Mouse (Mus musculus): ENCODE data around the gene Wdr63.
A peak's percentile ranks its signal among the peaks of the same experiment; 100 is the strongest.

The Wdr63 gene

DNA sequence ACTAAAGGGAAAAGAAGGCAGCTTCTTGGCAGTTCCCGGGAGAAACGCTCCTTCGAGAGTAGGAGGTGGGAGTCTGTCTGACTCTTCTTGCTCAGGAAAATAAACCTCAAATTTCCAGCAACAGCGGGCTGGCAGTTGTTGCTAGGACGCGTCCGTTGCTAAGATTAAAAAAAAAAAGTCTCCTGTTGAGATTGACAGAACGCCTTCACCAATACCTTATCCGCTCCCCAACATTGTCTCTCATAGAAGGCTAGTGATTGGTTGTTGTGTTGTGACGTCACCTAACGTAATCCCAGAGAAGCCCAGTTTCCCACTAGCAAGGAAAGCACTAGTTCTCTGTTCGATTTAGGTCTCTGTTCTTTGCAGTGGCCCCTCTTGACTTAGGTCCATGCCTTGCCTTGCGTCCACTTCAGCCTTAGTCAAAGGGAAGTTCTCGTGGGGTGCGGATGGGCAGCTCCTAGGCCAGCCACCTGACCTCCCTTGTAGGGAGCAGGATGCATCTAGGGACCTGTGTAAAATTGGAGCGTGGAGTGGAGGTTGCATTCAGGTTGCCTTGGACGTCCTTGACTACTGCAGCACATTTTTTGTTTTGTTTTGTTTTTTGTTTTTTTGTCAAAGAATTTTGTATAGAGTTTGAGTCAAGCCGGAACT, at the start of gene Wdr63:
Wdr63 (minus strand) TSS at position 210 of the 651 bp plus-strand sequence.
- peak; percentile 95 for DNase-seq (ENCODE audit: low spot score)

- DNase-seq (ENCODE audit: low spot score) = no peak
Measured at GRCm38 (mm10) chr3:146156811-146157210, 48.9 kb upstream of the Wdr63 start.

DNA sequence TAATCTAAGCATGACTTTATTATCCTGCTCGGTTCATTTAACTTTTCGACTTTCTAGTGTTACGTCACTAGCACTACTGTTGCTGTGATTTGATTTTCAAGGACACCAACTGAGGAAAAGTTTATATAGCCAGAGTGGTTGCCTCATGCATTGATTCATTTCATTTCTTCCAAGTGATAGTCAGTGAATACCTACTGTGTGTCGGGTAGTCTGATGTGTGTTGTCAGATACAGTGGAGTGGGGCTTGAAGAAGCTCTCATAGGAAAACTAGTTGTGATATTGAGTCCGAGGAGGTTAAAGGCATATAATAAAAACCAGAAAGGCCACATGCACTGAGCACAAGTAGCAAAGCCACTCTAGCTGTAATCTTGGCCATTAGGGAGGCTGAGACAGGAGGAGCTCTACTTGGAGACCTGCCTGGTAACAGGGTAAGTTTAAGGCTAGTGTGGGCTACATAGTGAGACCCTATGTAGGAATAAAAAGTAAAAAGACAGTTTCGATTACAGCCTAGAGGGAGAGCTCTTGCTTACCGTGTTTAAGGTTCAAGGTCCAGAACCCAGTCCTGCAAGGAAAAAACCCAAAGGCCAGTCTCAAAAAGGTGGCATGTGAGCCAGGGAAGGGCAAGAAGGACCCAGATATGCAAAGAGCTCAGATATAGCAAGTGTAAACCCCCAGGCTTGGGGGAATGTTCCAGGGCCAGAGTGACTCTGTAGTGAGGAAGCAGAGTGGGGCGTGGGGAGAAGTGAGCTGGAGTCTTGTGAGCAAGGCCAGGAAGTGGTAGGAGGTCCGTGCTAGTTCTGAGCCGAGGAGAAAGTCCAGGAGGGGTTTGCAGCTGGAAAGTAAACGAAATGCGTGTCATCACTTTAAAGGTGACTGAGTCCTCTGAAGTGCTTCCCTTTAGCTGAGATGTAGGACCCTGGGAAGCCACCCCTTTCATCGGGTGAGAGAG, 48.0 kb upstream of the Wdr63 start:
- no peak for DNase-seq (ENCODE audit: low spot score)

DNA sequence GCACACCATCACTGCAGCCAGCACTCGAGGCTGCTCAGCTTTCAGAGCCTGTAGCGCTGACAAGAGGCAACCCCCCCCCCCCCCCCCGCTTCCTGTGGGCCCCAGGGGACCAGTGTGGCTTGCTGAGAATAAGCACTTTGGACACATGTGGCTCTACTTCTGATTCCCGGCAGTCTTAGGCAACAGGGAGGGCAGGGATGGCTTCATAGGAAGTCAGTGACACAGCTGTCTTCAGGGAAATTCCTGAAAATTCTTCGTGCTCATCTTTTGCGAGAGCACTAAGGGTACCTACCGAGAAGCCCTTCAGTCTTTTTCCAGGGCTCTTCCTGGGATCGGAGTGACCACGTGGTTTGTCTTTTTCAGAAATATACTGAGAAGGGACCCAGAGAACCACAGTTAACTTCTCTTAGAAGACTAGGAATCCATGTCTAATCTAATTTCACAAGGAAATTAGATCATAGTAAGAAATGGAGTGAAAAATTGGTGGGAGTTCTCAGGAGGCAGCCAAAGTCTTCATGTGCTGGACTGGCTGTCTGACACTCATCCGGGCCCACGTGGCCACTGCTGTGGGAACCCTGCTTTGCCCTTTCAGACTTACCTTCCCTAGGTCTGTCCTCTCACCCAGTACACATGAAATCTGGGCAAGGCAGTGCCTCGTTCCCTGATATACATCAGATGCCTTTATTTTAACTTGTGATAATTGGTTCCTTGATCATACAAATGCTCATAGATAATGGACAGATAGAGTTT, 46.1 kb upstream of the Wdr63 start:
- peak; percentile 41 for DNase-seq (ENCODE audit: low spot score)

DNA sequence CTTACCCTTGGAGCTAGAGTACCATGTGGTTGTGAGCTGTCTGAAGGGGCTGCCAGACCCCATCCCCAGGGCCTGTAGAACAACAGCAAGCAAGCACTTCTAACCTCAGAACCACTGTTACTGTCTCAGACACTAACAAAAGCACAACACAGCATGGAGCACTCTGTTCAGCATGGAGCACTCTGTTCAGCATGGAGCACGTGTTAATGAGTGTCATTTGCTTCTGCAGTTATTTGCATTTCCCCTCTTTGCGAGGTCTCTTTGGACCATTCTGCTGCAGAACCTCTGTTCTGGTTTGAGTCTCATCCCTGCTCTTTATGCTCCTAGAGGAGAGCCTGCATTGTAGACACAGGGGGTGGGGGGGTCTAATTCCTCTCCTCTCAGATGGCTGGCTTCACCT, 45.0 kb upstream of the Wdr63 start:
- DNase-seq (ENCODE audit: low spot score) = no peak

DNA sequence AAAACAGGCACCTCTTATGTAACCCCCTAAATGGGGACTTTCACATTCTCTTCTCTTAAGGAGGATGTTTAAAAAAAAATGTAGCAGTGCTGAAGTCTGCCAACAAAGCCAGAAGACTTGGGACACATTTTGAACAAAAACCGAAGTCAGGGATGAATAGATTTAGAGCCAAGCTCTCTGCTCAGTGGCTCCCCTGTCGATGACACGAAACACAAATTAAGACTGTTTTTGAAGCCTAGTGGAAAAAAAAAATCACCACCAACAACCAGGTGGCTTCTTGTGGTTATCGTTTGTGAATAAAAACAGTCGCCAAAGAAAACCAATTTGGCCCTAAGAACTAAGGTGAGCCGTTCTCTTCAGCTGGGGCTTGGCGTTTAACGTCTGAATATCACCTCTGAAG, 44.4 kb upstream of the Wdr63 start:
- no peak for DNase-seq (ENCODE audit: low spot score)

DNA sequence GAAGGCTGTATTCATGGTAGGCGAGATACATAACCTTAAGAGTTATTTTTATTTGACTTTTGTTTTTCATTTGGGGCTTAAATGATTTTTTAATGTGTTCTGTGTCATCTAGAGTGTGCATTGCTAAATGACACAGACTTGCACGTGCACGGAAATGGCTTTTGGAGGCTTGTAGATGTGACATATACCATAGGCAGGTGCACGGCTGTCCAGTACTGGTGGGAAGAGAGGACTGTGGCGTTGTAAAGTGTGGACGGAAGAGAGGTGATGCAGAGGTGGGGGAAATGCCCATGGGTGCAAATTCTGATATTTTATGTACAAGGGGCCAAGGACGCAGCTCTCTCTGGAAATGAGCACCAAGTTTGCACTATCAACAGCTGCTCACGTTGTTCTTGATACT, 43.8 kb upstream of the Wdr63 start:
- DNase-seq (ENCODE audit: low spot score) = no peak

GRCm38 (mm10) chr3:146151328-146151727, 43.4 kb upstream of the Wdr63 start:
- no peak for DNase-seq (ENCODE audit: low spot score)

DNA sequence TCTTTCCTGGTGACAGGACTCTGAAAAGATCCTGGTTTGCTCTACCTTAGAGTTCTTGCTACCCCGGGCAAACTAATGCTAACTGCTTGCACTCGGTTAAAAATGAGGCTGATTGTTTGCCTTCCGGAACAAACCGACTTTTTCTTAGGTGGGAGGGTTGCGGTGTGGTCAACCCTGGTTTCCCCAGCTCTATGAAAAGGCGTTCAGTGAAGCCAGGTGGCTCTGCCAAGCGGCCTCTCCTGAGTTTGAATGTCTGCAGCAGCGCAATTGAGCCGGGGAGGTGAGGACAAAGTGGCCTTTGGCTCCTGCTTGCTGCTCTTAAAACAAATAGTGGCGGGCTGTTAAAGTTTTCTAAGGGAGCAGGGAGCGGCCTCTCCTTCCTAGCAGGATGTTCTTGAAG, 42.6 kb upstream of the Wdr63 start:
- DNase-seq (ENCODE audit: low spot score) = peak; percentile 28

DNA sequence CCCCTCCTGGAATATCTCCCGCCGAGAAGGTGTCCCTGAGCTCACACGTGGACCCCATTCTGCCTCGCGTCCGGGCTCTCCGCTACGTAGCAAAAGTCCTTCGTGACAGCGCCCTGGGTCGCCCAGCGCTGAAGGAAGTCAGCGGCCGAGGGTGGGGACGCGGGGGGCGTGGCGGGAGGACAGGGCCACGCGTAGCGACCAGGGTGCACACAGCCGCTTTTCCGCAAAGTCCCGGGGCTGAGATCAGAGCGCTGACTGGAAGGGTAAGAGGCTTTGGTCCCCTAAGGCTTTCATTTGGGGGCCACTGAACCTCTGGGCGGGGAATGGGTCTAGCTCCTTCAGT, 42.1 kb upstream of the Wdr63 start:
- DNase-seq (ENCODE audit: low spot score) = peak; percentile 30

GRCm38 (mm10) chr3:146149156-146150057, 41.5 kb upstream of the Wdr63 start, which contains the start of gene Mcoln2:
Gene Mcoln2 (plus strand): TSS chr3:146149833.
- DNase-seq (ENCODE audit: low spot score) = peak; percentile 10

DNA sequence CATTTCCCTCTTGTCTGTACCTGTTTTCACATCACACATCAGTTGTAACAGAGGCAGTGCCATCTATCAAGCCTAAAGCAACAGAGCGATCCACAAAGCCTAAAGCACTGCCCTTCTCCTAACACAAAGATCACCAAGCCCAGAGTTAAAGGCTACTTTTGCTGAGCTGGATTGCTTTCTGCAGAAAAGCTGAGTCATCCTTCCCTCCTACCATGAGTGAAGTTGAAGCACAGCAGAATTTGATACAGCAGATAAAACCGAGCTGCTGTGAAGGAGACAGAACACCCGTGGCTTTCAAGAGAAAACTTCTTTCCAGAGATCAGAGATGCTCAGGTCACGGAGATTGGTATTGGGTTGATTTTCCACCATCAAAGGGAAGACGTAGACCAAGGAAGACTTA, 38.2 kb upstream of the Wdr63 start:
- DNase-seq (ENCODE audit: low spot score) = peak; percentile 20

DNA sequence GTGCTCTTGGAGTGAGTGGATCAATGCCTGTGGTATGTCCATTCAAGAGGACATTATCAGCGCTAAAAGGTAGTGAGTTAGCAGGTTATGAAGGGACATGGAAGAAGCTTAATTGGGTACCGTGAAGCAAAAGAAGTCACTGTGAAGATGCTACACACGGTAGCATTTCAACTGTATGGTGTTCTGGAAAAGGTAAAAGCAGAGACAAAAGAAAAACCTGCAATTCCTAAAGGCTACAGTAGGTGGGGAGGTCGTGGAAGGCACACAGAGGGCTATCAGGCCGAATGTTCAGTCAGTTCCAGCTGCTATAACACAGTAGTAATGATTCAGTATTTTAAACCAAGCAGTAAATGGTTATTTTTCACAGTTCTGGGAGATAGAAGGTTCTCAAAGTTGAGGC, 37.6 kb upstream of the Wdr63 start:
- no peak for DNase-seq (ENCODE audit: low spot score)

GRCm38 (mm10) chr3:146142523-146142922, 34.6 kb upstream of the Wdr63 start:
- DNase-seq (ENCODE audit: low spot score) = no peak

DNA sequence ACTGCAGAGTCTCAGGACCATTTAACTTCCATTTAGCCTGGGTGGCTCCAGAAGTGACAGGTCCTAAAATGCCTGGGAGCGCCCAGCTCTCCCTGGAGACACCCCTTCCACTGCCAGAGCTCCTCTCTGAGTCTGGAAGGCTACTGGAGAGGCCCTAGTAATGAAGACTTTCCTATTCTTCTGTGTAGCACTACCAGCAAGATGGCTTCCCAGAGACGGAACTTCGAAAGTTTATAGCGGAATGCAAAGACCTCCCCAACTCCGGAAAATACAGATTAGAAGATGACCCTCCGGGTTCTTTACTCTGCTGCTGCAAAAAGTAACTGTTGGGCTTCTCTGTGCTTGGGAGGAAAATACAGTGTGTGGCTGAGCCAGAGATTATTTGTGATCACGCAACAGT, 32.3 kb upstream of the Wdr63 start:
- no peak for DNase-seq (ENCODE audit: low spot score)

GRCm38 (mm10) chr3:146136422-146136821, 28.5 kb upstream of the Wdr63 start:
- DNase-seq (ENCODE audit: low spot score) = peak; percentile 50

GRCm38 (mm10) chr3:146135417-146135816, 27.5 kb upstream of the Wdr63 start:
- no peak for DNase-seq (ENCODE audit: low spot score)

DNA sequence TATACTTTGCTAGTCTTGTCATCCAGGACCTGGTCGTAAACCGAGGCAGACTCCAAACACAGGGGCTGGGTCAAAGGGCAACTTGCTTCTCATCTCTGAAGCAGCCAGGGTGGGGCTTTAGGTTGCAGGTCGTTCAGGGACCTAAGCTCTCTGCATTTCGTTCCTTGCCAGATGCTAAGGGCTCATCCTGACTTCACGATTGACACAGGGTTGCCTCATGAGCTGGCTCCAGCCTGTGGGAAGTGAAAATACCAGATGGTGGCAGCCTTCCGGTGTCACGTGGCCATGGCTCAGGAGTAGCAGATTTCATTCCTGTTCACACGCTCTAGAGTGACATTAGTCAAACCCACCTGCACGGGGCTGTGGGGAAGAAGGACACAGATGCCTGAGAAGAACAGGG, 26.9 kb upstream of the Wdr63 start:
- no peak for DNase-seq (ENCODE audit: low spot score)

GRCm38 (mm10) chr3:146127205-146127604, 19.3 kb upstream of the Wdr63 start:
- DNase-seq (ENCODE audit: low spot score) = no peak

DNA sequence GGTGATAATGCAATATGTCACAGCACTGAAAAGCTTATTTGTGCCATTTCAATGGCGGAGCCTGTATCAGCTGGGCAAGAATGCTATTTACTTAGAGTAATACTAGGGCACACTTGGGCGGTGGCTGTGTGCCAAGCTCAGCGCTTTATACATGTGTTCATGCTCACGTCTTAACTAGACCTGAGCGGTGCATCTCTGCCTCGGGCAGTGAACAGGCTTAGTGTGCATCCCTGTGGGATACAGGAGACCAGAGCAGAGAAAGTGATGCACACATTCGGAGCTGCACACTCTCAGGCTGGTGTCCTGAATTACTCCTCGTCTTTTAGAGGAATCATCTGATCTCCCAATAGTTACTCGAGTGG, 15.5 kb upstream of the Wdr63 start:
- no peak for DNase-seq (ENCODE audit: low spot score)

DNA sequence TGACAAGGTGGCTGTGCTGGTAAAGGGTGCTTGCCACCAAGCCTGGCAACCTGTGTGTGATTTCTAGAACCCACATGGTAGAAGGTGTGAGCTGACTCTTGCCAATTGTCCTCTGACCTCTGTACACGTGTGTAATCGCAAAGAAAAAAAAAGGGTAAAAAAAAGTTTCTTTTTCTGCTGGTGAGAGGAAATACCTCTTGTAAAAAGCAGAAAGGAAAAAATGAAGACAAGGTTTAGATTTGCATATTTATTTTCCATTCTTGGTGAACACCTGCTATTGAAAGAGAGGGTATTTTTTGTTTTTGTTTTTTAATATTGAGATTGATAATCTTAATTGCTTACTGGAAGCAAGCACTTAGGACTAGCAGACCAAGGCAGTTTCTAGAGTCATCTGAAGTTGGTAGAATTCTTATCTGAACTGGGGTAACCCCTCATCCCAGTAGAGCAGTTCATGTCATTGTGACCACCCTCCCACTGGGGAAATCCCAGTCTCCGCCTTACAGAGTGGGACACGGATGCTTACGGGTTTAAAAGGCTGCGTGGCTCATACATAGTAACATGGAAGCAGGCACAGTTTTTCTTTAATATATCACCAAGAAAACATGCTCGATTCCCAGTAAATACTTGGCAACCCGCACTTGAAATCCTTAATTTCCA, 15.0 kb upstream of the Wdr63 start:
- no peak for DNase-seq (ENCODE audit: low spot score)

Data from embryo, embryonic 10 days (tissue).